Mouse (Mus musculus) telencephalon, adult 2 months (tissue): Measurements from ENCODE around the gene Fry.

ENCODE experiments used
- DNase-seq: peaks from one replicate; pipeline ENCODE4 v3.0.0-alpha.2; 2011; ENCODE audit warnings: low read depth, low spot score

The Fry gene

DNA sequence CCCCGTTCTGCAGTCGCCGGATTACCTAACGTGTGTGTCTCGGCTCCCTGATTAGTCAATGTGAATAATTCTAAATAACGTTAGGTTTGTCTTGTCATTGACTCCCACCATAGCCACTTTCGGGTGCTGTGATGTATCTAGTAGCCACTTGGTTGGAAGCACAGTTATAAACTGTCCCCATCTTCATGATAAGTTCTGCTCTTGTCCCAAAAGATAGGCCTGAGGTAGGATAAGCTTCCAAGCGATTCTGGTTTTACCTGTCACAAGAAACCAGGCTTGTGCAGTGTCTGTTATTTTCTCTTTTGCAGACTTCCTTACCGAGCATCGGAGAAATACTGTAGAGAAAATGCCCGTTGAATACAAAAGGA, 404.4 kb downstream of the Fry start:
- DNase-seq: peak; percentile 2

DNA sequence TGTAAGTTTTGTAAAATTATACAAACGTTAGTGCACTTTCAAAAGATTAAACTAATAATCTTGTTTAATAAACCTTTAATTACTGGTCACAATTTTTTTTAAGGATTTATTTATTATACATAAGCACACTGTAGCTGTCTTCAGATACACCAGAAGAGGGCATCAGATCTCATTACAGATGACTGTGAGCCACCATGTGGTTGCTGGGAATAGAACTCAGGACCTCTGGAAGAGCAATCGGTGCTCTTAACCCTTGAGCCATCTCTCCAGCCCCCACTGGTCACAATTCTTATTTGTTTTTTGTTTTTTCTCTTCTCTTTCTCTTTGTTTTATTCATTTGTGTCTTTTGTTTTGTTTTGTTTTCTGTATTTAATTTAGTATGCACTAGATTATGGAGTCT, 406.8 kb downstream of the Fry start:
- DNase-seq: no peak

DNA sequence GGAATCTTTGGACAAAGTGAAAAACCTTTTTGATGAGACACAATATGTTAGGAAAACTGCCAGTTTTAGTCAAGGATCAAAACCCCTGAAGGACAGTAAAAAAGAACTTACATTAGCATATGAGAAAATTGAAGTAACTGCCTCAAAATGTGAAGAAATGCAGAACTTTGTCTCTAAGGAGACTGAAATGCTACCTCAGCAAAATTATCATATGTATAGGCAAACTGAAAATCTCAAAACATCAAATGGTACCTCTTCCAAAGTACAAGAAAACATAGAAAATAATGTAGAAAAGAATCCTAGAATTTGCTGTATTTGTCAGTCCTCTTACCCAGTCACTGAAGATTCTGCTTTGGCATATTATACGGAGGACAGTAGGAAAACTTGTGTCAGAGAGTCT, 422.9 kb downstream of the Fry start:
- no peak for DNase-seq

DNA sequence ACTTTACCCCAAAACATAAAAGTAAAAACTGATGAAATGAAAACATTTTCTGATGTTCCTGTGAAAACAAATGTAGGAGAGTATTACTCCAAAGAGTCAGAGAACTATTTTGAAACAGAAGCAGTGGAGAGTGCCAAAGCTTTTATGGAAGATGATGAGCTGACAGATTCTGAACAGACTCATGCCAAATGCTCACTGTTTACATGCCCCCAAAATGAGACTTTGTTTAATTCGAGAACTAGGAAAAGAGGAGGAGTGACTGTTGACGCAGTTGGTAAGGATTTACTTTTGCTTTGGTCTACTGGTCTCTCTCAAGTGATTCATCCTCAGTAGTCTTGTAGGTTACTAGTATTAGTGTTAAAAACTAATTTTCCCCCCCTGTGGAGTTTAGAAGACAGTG, 424.7 kb downstream of the Fry start:
- DNase-seq: no peak
